Mouse (Mus musculus) mouse trophoblast stem cell (cell line): ENCODE data around the gene Ahnak.

Experiments
- in situ Hi-C, 2 experiments: fragments of 300-500 bp; cut with MseI, MboI; formaldehyde crosslinking; loops; 2 replicates in 1 of 2; 3 replicates in 1 of 2; pipeline ENCODE4 v1.15.1; 2025

The Ahnak gene

DNA sequence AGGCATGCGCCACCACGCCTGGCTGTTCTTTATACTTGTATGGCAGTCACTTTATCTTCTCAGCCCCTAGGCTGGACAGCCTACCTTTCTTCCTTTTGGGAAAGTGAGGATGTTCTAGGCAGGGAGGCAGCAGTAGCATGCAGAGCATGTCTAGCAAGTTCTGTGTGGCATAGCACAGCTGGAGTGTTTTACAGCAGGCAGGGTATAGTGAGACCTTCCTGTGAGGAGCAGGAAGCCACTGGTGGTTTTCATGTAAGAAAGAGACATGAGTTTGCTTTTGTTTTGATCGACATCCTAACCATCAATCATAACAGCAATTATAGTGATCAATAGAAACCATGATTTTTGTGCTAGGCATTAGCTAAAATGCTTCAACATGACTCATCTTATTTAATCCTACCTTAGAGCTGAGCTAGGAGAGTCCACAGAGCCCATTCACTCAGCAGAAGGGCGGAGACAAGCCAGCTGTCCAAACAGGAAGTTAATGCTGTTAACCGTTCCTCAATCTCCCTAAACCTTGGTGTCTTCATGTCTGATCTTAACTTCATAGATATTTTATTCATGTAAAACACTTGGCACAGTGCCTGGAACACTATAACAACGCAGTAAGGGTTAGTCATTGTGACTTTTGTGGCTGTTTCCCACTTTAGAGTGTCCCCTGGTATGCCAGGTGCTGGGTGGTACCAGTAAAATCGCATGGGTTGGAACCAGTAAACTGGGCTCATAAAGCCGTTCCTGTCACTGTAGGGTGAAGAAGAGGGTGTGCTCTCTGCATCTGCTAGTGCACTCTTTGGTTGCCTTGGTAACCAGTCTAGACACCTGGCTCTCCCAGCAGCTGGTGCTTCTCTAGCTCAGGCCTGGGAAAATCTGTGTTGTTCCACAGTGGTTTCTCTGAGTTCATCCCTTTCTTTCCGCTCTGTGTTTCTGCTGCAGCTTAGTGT, 76.8 kb downstream of the Ahnak start:
- in situ Hi-C loops, result no loop called here

DNA sequence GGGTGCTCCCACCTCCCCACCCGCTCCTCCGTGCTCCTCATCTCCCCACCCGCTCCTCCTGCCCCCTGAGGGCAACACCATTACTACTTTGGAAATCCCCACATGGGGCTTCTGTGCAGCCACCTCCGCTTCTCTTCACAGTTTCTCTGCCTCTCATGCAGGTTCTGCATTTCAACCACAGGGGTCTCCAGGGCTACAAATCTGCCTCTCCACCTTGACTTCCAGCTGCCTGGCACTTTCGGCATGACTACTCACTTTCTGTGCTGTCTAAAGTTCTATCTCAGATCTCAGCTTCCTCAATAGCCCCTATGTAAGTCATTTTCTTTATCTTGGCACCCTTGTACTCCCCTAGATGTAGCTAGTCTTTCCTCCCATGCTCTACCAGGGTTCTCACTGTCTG, 78.2 kb downstream of the Ahnak start:
- in situ Hi-C loops, result no loop called here

DNA sequence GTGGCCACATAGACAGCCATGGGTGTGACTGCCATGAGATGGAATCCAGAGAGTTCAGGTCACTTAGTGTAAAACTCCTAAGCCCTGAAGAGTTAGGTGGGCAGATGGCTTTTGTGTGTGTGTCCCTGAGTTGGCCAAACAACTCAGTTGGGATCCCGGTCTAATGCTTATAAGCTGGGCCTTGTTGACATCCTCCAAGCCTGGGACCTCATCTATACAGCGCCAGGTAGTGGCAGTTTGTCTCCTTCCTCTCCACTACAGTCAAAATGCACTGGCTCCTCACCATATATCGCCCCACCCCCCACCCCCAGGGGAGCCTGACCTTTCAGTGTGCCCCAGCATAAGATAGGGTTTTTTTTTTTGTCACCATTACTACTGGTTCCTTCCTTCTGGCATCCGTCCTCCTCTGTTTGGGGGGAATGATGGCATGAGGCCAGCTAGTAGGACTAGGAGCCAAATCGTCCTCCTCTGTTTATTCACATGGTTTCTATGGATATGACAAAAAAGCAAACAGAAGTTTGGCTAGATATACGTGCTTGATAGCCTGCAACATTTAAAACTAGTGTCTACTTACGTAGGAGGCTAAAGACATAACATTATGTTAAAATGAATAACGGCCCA, 80.7 kb downstream of the Ahnak start:
- in situ Hi-C loops, result no loop called here

GRCm38 (mm10) chr19:9070316-9070715, 81.2 kb downstream of the Ahnak start:
- in situ Hi-C loops, result no loop called here

DNA sequence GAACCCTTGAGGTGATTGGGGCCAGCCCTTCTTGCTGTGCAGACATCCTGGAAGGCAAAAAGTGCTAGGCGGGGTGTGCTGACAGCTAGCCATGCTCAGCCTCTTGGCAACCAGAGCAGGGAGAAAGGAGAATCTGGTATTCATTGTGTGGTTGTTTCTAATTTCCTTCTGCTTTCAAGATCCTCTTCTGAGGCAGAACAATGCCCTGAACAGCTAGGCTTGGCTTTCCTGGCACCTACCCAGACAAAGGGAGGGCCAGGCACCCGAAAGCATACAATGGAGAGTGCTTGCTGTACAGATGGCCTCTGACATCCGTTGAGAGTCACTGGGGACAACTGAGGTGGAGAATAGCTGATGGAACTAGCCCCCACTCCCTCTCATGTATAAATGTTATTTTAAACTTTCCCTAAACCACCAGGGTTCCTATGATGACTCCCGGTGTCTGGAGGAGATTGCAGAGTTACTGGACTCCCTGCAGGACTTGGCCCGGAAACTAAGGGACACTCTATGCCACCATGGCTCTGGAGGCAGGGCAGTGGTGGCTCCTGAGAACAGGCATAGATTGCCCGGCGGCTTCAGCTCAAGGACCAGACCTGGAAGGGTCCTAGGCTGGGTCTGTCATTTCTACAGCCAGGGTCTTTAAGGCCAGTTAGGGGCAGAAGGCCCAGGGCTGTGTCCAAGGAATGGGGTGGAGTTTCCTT, 82.5 kb downstream of the Ahnak start:
- in situ Hi-C loops, result no loop called here

DNA sequence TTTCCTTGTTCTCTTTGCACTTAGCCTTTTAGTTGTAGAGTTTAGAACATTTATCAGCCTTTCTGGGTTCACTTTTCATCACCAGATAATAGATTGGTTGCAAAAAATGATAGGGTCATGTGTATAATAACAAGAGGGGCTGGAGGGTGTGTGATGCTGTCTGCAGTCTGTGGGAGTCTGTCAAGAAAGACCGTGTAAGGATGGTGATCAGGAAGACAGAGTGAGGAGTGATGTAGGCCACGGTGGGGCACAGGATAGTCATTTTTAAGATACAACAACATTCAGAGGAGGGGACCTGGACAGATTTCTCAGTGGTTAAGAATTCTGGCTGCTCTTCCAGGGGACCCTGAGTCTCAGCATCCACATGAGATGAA, 83.1 kb downstream of the Ahnak start:
- in situ Hi-C loops, result no loop called here

- in situ Hi-C loops, result no loop called here
These were observed 84.8 kb downstream of the Ahnak start for GRCm38 (mm10) chr19:9073776-9074411.

DNA sequence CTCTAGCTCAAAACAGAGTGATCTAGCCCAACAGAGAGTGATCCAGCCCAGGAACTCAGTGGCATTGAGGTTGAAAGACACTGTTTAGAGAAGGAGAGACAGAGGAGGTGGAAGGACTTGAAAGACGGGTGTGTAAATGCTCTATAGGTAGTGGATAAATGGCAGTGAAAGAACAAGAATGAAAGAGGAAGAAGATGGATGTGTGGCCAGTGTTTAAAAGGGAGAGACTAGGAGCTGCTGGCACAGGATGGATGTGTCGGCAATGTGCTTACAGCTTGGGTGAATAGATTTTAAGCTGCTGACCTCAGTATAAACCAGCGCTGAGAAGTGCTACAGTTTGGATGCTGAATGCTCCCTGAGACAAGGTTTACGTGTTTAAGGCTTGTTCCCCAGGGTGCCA, 85.3 kb downstream of the Ahnak start:
- in situ Hi-C loops, result no loop called here

- in situ Hi-C loops, result no loop called here
These were observed 86.5 kb downstream of the Ahnak start for GRCm38 (mm10) chr19:9075558-9075957.

- in situ Hi-C loops, result no loop called here
These were observed 87.0 kb downstream of the Ahnak start for GRCm38 (mm10) chr19:9076035-9076434.

DNA sequence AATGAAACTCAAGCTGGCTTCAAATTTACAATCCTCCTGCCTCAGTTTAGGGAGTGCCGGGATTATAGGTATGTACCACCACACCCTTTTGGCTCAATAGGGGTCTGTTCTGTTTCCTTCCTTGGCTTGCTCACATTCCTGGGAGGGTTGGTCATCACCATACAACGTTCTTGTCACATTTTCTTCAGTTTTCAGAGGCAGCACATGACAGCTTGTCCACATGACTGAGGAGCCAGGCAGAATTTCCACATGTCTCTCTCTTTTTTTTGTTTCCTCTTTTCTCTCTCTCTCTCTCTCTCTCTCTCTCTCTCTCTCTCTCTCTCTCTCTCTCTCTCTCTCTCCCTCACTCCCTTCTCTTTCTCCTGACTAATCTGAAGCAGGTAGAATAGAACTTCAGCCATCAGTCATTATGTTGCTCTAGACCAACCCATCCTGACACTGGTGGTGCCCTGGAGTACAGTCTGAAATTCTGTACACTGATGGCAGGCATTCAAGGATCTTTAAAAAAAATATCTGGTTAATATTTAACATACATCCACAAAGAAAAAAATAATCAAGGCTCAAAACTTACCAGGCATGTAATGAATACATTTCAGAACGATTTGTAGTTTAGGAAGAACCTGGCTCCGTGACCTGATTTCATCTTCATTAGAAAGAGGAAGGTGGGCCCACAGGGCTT, 88.0 kb downstream of the Ahnak start:
- in situ Hi-C loops, result no loop called here

DNA sequence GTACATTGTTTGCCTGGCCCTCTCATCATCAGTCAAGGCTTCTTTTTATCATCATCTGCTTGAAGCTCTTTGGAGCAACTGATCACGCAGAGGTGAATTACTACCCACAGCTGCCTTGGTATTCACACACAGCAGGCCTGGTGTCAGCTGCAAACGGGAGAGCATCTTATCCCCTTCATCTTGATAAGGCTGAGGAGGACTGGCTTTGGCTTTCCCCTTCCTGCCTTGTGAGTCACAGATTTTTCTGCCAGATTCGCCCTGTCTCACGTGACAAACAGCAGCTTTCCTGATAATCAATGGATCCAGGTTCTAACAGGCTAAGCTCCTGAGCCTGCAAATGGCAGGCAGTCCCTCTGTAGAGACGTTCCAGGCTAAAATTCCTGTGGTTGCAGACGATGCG, 90.8 kb downstream of the Ahnak start:
- in situ Hi-C loops, result loop anchor here (5.0 kb wide), 1 partner anchor 88 kb away; no protein-coding TSS in a partner anchor

DNA sequence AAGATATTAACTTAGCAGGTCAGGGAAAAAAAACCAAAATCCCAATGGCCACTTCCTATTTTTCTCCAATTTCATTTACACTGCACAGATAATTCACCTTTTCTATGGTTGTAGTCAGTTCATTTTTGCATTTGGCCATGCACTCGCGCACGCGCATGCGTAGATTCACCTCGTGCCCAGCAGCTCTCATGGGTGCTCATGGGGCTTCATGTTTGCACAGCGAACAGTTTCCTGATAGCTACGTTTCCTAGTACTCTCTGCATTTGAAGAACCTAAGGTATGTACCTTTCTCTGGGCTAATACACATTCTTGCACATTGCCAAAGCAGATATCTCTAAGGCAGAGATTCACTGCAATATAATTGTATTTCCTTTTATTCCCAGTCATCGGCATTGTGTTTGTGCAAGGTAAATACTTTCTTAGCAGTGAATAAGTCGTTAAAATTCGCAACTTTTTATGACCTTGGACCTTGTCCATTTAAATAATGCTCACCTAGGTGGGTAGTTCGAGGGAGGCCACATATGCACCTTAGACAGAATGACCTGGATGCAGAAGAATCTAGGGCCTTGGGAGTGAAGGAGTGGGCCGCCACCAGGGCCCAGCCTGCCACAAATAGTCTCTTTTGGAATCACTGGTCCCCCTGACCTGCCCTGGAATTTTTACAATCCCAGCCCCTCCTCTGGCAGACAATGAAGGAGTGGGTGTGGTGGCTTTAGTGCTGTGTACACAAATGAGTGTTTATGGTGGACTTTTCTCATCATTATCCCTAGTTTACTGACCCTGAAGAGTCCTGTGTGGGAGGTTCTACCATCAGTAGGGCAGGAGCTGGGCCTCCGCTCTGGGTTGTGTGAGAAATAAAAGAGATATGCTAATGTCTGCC, 92.5 kb downstream of the Ahnak start:
- in situ Hi-C loops, result loop anchor here (5.0 kb wide), 1 partner anchor 89 kb away; no protein-coding TSS in a partner anchor

- in situ Hi-C loops, result loop anchor here (5.0 kb wide), 1 partner anchor 90 kb away; no protein-coding TSS in a partner anchor
These were observed 93.3 kb downstream of the Ahnak start for GRCm38 (mm10) chr19:9082191-9083009.

DNA sequence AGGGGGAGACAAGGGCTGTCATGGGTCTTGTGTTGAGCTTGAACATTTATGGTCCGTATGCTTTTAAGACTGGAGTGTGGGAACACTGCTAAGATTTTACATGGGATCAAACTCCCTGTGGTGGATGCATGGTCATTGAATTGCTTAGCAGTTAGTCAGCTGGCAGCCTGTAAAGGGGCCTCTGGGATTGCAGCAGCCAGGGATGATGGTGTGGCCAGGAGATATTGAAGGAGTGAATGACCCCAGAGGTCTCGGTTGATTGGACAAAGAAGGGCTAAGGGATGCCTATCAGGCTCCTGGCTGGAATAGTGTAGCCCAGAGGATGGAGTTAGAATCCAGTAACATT, 93.9 kb downstream of the Ahnak start:
- in situ Hi-C loops, result loop anchor here (5.0 kb wide), 1 partner anchor 91 kb away; no protein-coding TSS in a partner anchor

- in situ Hi-C loops, result loop anchor here (5.0 kb wide), 1 partner anchor 92 kb away; no protein-coding TSS in a partner anchor
These were observed 94.8 kb downstream of the Ahnak start for GRCm38 (mm10) chr19:9083892-9084291.

DNA sequence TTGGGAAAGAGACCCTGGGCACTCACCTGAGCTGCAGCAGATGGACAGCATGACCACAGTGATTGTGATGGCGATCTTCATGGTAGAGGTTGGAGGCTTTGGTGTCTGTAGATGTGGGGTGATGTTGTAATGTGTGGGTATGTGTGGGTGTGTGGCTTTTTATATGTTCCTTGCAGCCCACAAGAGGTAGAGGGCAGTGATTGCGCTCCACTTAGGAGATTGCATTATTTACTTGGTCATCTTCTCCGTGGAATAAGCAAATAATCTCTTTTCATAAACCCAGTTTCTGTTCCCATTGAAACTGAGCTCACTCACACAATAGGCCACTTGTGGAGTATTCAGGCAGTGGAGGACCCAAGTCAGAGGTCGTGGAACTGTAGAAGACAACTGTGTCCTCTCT, 98.7 kb downstream of the Ahnak start, which contains the start of gene Scgb1a1:
Gene Scgb1a1, minus strand, starts transcription at position 138 of the 400 bp plus-strand sequence.
- in situ Hi-C loops, result no loop called here

GRCm38 (mm10) chr19:9090191-9090590, 101.1 kb downstream of the Ahnak start:
- in situ Hi-C loops, result no loop called here

GRCm38 (mm10) chr19:9090709-9091108, 101.6 kb downstream of the Ahnak start:
- in situ Hi-C loops, result no loop called here
